Mouse (Mus musculus) limb, embryonic 11.5 days (tissue): ENCODE measurements around the gene Chaf1b. TPM values are rescaled to one million over a fixed set of nuclear protein-coding genes. Genes with fewer than 3 reads are reported as not detected.

Experiments used
- ATAC-seq: fragments of 200-750 bp; cut with Nextera tagmentation; 2 replicates; pipeline ENCODE4 v1.8.0; 2017; ENCODE audit warnings: low read depth; ENCODE audit not compliant: insufficient number of reproducible peaks, low FRiP score, low TSS enrichment
- DNase-seq: peaks from one replicate; pipeline ENCODE4 v3.0.0-alpha.2; 2015; ENCODE audit warnings: low spot score
- H3K27ac ChIP-seq: fragments of 300-500 bp; sonication (generic); replicated peaks from 2 replicates; pipeline ENCODE4 v1.5.1; 2014; ENCODE audit warnings: low read depth, mild to moderate bottlenecking, low read length
- H3K27me3 ChIP-seq: fragments of 300-500 bp; sonication (generic); 2 replicates; pipeline ENCODE4 v1.6.1; 2014; ENCODE audit warnings: mild to moderate bottlenecking, low read length, mixed read lengths; ENCODE audit not compliant: control insufficient read depth, insufficient read depth
- H3K36me3 ChIP-seq: fragments of 300-500 bp; sonication (generic); 2 replicates; pipeline ENCODE4 v1.6.1; 2014; ENCODE audit warnings: mild to moderate bottlenecking, low read length, moderate library complexity, mixed read lengths; ENCODE audit not compliant: control insufficient read depth, insufficient read depth
- H3K4me1 ChIP-seq: fragments of 300-500 bp; sonication (generic); 2 replicates; pipeline ENCODE4 v1.6.1; 2014; ENCODE audit warnings: low read length, mixed read lengths; ENCODE audit not compliant: control insufficient read depth, insufficient read depth
- H3K4me2 ChIP-seq: fragments of 300-500 bp; sonication (generic); 2 replicates; pipeline ENCODE4 v1.6.1; 2014; ENCODE audit warnings: low read depth, mild to moderate bottlenecking, moderate library complexity; ENCODE audit not compliant: severe bottlenecking
- H3K4me3 ChIP-seq: fragments of 300-500 bp; sonication (generic); 2 replicates; pipeline ENCODE4 v1.5.1; 2014; ENCODE audit warnings: low read depth, low read length
- H3K9ac ChIP-seq: fragments of 300-500 bp; sonication (generic); 2 replicates; pipeline ENCODE4 v1.6.1; 2014; ENCODE audit warnings: mild to moderate bottlenecking, low read length
- H3K9me3 ChIP-seq: fragments of 300-500 bp; sonication (generic); 2 replicates; pipeline ENCODE4 v1.6.1; 2016; ENCODE audit warnings: low read length; ENCODE audit not compliant: control insufficient read depth
- WGBS: fragments of 180-500 bp; shearing (Covaris S2); extraction: QIAGEN DNeasy Blood & Tissue Kit; methylation state at CpG from one replicate; pipeline ENCODE4 v1.1.7; 2014; 5-methylcytosine and 5-hydroxymethylcytosine counted together
- polyA plus RNA-seq: library from polyadenylated mRNA; unstranded; fragments of >200 nt; fragmentation: Nextera tagmentation; extraction: Ambion mirVana; gene quantifications from 2 replicates; pipeline ENCODE4 v1.2.1, GENCODE M21; 2014

Chaf1b gene
- polyA plus RNA-seq, 1 experiment from 2014 or later = 121 TPM

DNA sequence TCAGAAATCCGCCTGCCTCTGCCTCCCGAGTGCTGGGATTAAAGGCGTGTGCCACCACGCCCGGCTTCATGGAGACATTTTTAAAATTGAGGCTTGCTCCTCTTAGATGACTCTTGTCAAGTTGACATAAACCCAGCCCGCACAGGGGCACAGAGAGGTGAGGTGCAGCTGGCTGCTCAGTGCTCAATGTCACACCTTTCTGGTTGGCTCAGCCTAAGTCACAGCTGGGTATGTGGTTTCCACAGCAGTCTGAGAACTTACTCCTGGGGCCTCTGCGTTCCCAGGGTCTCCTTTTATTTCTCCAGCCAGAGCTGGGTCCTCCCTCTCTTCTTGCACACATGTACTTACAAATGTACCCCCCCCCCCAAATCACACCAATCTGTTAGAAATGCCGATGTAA is 24.5 kb downstream of the Chaf1b start:
- ATAC-seq (no peak), DNase-seq (no peak)
- H3K4me1 ChIP-seq = no peaks in the 10 kb centered on the region
- H3K27me3 ChIP-seq = no peaks in the 10 kb centered on the region
- no peak overlapping the region for H3K4me3 ChIP-seq
- H3K36me3 ChIP-seq = peaks cover 4% of the 10 kb centered on the region; the same call in 1 of the 2 replicates
- no peaks in the 10 kb centered on the region for H3K9me3 ChIP-seq
- no peak overlapping the region for H3K9ac ChIP-seq
- H3K4me2 ChIP-seq = no peak overlapping the region
- H3K27ac ChIP-seq = no peak overlapping the region
- 87% methylated on average over 8 of the region's 8 CpGs for WGBS

- no peaks in the 10 kb centered on the region for H3K4me1 ChIP-seq
- 86% methylated on average over 3 of the region's 3 CpGs for WGBS
- H3K27me3 ChIP-seq = no peaks in the 10 kb centered on the region
- no peak overlapping the region for H3K27ac ChIP-seq
- no peak overlapping the region for H3K4me2 ChIP-seq
- DNase-seq (no peak), ATAC-seq (no peak)
- H3K4me3 ChIP-seq = no peak overlapping the region
- no peak overlapping the region for H3K9ac ChIP-seq
- H3K36me3 ChIP-seq = peaks cover 4% of the 10 kb centered on the region; the same call in 1 of the 2 replicates
- H3K9me3 ChIP-seq = no peaks in the 10 kb centered on the region
These were observed 26.2 kb downstream of the Chaf1b start for GRCm38 (mm10) chr16:93909936-93910335.

- no peaks in the 10 kb centered on the region for H3K27me3 ChIP-seq
- DNase-seq = no peak
- 68% methylated on average over 28 of the region's 28 CpGs for WGBS
- peaks cover 4% of the 10 kb centered on the region; the same call in 1 of the 2 replicates for H3K36me3 ChIP-seq
- no peaks in the 10 kb centered on the region for H3K9me3 ChIP-seq
- no peak overlapping the region for H3K4me3 ChIP-seq
- ATAC-seq = no peak
- H3K4me1 ChIP-seq = no peaks in the 10 kb centered on the region
- no peak overlapping the region for H3K9ac ChIP-seq
- no peak overlapping the region for H3K27ac ChIP-seq
- H3K4me2 ChIP-seq = no peak overlapping the region
These were observed 27.3 kb downstream of the Chaf1b start for GRCm38 (mm10) chr16:93910735-93911665.

DNA sequence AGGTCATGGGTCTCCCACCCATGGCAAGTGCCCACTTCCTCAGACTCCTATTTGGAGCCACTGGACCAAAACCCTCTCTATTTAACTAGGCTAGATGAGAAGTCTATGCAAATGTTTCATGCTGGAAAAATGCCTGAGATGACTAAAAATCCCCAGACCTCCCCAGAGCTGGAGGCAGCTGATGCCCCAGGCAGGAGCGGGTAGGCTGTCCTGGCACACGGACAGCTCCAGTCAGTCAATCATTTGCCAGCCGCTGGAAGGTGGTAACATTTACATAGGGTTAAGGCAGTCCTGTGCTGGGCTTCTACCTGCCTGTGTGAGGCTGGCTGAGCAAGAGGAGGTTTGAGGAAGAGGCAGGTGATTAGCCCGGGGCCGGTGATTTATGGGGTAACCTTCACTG is 28.5 kb downstream of the Chaf1b start:
- H3K4me3 ChIP-seq = no peak overlapping the region
- ATAC-seq (no peak), DNase-seq (no peak)
- 63% methylated on average over 5 of the region's 5 CpGs for WGBS
- H3K4me1 ChIP-seq = no peaks in the 10 kb centered on the region
- no peak overlapping the region for H3K4me2 ChIP-seq
- no peaks in the 10 kb centered on the region for H3K9me3 ChIP-seq
- no peak overlapping the region for H3K27ac ChIP-seq
- H3K27me3 ChIP-seq = no peaks in the 10 kb centered on the region
- H3K36me3 ChIP-seq = no peaks in the 10 kb centered on the region
- no peak overlapping the region for H3K9ac ChIP-seq

DNA sequence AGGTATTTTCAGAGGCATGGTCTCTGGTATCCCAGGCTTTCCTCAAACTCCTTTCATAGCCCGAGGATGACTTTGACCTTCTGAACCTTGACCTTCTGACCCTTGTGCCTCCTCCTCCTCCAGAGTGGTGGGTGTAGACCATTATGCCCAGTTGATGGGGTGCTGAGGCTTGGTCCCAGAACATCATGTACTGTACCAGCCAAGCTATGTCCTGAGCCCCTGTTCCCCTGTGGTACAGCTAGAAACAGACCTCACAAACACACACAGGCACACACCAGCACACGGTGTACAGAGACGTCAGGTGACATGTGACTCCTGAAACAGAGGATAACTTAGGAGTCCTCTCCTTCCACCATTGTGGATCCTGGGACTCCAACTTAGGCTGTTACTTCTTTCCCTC is 29.1 kb downstream of the Chaf1b start:
- DNase-seq (no peak), ATAC-seq (no peak)
- Histone ChIP-seq H3K4me3 (no peak overlapping the region), H3K36me3 (no peaks in the 10 kb centered on the region), H3K27ac (no peak overlapping the region), H3K9me3 (no peaks in the 10 kb centered on the region), H3K4me2 (no peak overlapping the region), H3K4me1 (no peaks in the 10 kb centered on the region), H3K9ac (no peak overlapping the region), H3K27me3 (no peaks in the 10 kb centered on the region)
- whole genome bisulfite sequencing = 69% methylated on average over 3 of the region's 3 CpGs

- Histone ChIP-seq H3K27me3 (no peaks in the 10 kb centered on the region), H3K9ac (no peak overlapping the region), H3K9me3 (no peaks in the 10 kb centered on the region), H3K4me2 (no peak overlapping the region), H3K4me3 (no peak overlapping the region), H3K36me3 (no peaks in the 10 kb centered on the region), H3K4me1 (peaks cover 2% of the 10 kb centered on the region; the same call in 1 of the 2 replicates), H3K27ac (no peak overlapping the region)
- 83% methylated on average over 10 of the region's 10 CpGs for WGBS
- DNase-seq = no peak
- no peak for ATAC-seq
These were observed 30.3 kb downstream of the Chaf1b start for GRCm38 (mm10) chr16:93913881-93914576.

GRCm38 (mm10) chr16:93915338-93915849 is 31.7 kb downstream of the Chaf1b start:
- no peak overlapping the region for H3K27ac ChIP-seq
- peak; percentile 70 for DNase-seq
- peaks cover 2% of the 10 kb centered on the region; the same call in 1 of the 2 replicates for H3K4me1 ChIP-seq
- H3K9me3 ChIP-seq = no peaks in the 10 kb centered on the region
- no peaks in the 10 kb centered on the region for H3K27me3 ChIP-seq
- H3K4me3 ChIP-seq = no peak overlapping the region
- no peaks in the 10 kb centered on the region for H3K36me3 ChIP-seq
- 31% methylated on average over 10 of the region's 10 CpGs for WGBS
- no peak overlapping the region for H3K4me2 ChIP-seq
- H3K9ac ChIP-seq = no peak overlapping the region
- no peak for ATAC-seq
